Mouse (Mus musculus): Measurements from ENCODE around the gene Cd200r1.
"Not testable (repeated sequence)": the region's sequence is repeated elsewhere in the genome, so short reads cannot be mapped to it uniquely, and the experiment has no call there.

The Cd200r1 gene

GRCm38 (mm10) chr16:44766320-44766892 lies 870 bp downstream of the Cd200r1 start:
- DNase-seq (ENCODE audit: extremely low read depth, low read depth, low spot score) = no peak

GRCm38 (mm10) chr16:44767506-44767905 lies 2.0 kb downstream of the Cd200r1 start:
- DNase-seq (ENCODE audit: extremely low read depth, low read depth, low spot score) = no peak

- no peak for DNase-seq (ENCODE audit: extremely low read depth, low read depth, low spot score)
These were observed 2.4 kb downstream of the Cd200r1 start for GRCm38 (mm10) chr16:44767967-44768366.

- DNase-seq (ENCODE audit: extremely low read depth, low read depth, low spot score) = no peak
These were observed 7.0 kb downstream of the Cd200r1 start for GRCm38 (mm10) chr16:44772577-44772976.

GRCm38 (mm10) chr16:44773673-44774072 lies 8.1 kb downstream of the Cd200r1 start:
- no peak for DNase-seq (ENCODE audit: extremely low read depth, low read depth, low spot score)

- no peak for DNase-seq (ENCODE audit: extremely low read depth, low read depth, low spot score)
These were observed 8.7 kb downstream of the Cd200r1 start for GRCm38 (mm10) chr16:44774201-44774600.

- no peak for DNase-seq (ENCODE audit: extremely low read depth, low read depth, low spot score)
These were observed 13.1 kb downstream of the Cd200r1 start for GRCm38 (mm10) chr16:44778538-44779147.

GRCm38 (mm10) chr16:44779494-44779893 lies 14.0 kb downstream of the Cd200r1 start:
- DNase-seq (ENCODE audit: extremely low read depth, low read depth, low spot score) = no peak

- no peak for DNase-seq (ENCODE audit: extremely low read depth, low read depth, low spot score)
These were observed 15.2 kb downstream of the Cd200r1 start for GRCm38 (mm10) chr16:44780751-44781150.

GRCm38 (mm10) chr16:44786934-44787333 lies 21.4 kb downstream of the Cd200r1 start:
- no peak for DNase-seq (ENCODE audit: extremely low read depth, low read depth, low spot score)

GRCm38 (mm10) chr16:44794416-44794815 lies 28.9 kb downstream of the Cd200r1 start:
- DNase-seq (ENCODE audit: extremely low read depth, low read depth, low spot score) = no peak

GRCm38 (mm10) chr16:44805976-44806375 lies 40.4 kb downstream of the Cd200r1 start:
- DNase-seq (ENCODE audit: extremely low read depth, low read depth, low spot score) = no peak

GRCm38 (mm10) chr16:44810223-44810622 lies 44.7 kb downstream of the Cd200r1 start:
- not testable (repeated sequence) for DNase-seq (ENCODE audit: extremely low read depth, low read depth, low spot score)

- no peak for DNase-seq (ENCODE audit: extremely low read depth, low read depth, low spot score)
These were observed 46.0 kb downstream of the Cd200r1 start, which contains the start of gene Cd200r4 for GRCm38 (mm10) chr16:44811544-44811943. TSS of gene Cd200r4 (plus strand) at chr16:44811733.

- DNase-seq (ENCODE audit: extremely low read depth, low read depth, low spot score) = no peak
These were observed 47.0 kb downstream of the Cd200r1 start for GRCm38 (mm10) chr16:44812468-44813065.

- DNase-seq (ENCODE audit: extremely low read depth, low read depth, low spot score) = no peak
These were observed 52.5 kb downstream of the Cd200r1 start for GRCm38 (mm10) chr16:44818010-44818409.

- DNase-seq (ENCODE audit: extremely low read depth, low read depth, low spot score) = no peak
These were observed 55.0 kb downstream of the Cd200r1 start for GRCm38 (mm10) chr16:44820545-44820944.

- no peak for DNase-seq (ENCODE audit: extremely low read depth, low read depth, low spot score)
These were observed 66.8 kb downstream of the Cd200r1 start for GRCm38 (mm10) chr16:44832286-44832685.

GRCm38 (mm10) chr16:44833189-44833588 lies 67.7 kb downstream of the Cd200r1 start:
- DNase-seq (ENCODE audit: extremely low read depth, low read depth, low spot score) = not testable (repeated sequence)

All from fat pad, adult 2 months (tissue).